Mouse (Mus musculus) hindbrain, embryonic 10.5 days (tissue): Measurements from ENCODE around the gene Zfp788. TPM values are rescaled to one million over a fixed set of nuclear protein-coding genes. Genes with fewer than 3 reads are reported as not detected.
"Not testable (repeated sequence)": the region's sequence is repeated elsewhere in the genome, so short reads cannot be mapped to it uniquely, and the experiment has no call there.

ENCODE experiments used
- DNase-seq: peaks from one replicate; pipeline ENCODE4 v3.0.0-alpha.2; 2017; ENCODE audit warnings: low spot score
- H3K27ac ChIP-seq: fragments of 300-500 bp; sonication (generic); 2 replicates; pipeline ENCODE4 v1.5.1; 2016; ENCODE audit warnings: mild to moderate bottlenecking, moderate library complexity
- H3K27me3 ChIP-seq: fragments of 300-500 bp; sonication (generic); 2 replicates; pipeline ENCODE4 v1.6.1; 2016; ENCODE audit warnings: mild to moderate bottlenecking; ENCODE audit not compliant: poor library complexity, insufficient read depth, severe bottlenecking
- H3K36me3 ChIP-seq: fragments of 300-500 bp; sonication (generic); 2 replicates; pipeline ENCODE4 v1.6.1; 2016; ENCODE audit warnings: mild to moderate bottlenecking, moderate library complexity
- H3K4me1 ChIP-seq: fragments of 300-500 bp; sonication (generic); replicated peaks from 2 replicates; pipeline ENCODE4 v1.6.1; 2016; ENCODE audit warnings: mild to moderate bottlenecking
- H3K4me3 ChIP-seq: fragments of 300-500 bp; sonication (generic); 2 replicates; pipeline ENCODE4 v1.5.1; 2016; ENCODE audit warnings: mild to moderate bottlenecking, moderate library complexity
- H3K9me3 ChIP-seq: fragments of 300-500 bp; sonication (generic); 2 replicates; pipeline ENCODE4 v1.6.1; 2016; ENCODE audit warnings: mild to moderate bottlenecking, moderate library complexity
- WGBS: fragments of 180-500 bp; shearing (Covaris S2); methylation state at CpG from one replicate; pipeline ENCODE4 v1.1.7; 2016; 5-methylcytosine and 5-hydroxymethylcytosine counted together
- polyA plus RNA-seq: library from polyadenylated mRNA; unstranded; fragments of >200 nt; fragmentation: Nextera tagmentation; extraction: Ambion mirVana; gene quantifications from 2 replicates; pipeline ENCODE4 v1.2.1, GENCODE M21; 2016

Gene Zfp788
- 9.7 and 13.8 TPM in 2 replicates for polyA plus RNA-seq

DNA sequence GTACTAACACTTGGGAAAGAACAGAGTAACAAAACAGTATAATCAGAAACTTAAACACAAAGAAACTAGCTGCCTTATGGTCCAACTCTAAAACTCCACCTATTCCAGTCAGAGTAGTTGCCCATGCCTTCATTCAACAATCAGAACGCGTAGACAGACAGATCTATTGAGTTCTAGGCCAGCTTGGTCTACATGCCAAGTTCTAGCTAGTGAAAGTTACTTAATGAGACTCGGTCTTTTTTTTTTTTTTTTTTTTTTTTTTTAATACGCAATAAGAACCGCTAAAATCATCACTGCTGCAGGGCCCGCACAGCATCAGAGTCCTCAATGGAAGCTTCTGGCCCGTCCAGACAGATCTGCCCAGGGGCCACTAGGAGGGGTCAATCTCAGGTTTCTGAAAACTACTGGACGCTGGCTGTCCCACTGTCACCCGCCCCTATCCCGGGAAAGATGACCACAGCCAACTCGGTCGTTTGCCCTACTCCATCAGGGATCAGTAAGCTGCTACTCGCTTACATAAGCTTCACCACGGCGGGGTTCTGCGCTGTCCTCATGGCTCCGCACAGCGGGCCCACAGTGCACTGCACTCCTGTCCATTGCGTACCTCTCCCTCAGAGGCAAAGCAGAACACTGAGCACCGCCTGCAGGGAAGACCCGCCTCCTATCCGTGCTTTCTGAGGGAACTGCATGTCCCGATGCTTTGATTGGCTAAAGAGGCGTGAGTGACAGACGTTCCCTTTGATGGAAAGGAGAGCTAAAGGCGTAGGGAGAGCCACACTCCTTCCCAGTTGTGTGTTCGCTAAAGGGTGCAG lies at the start of gene Zfp788:
TSS of gene Zfp788 (plus strand) at position 795 of the 812 bp plus-strand sequence.
- H3K27ac ChIP-seq: peak within 1 kb of the TSS; percentile 94
- H3K4me3 ChIP-seq: peak within 1 kb of the TSS; percentile 68
- WGBS: 1% methylated on average over 27 of the region's 27 CpGs
- peaks cover 23% of the 10 kb centered on the region for H3K9me3 ChIP-seq
- H3K4me1 ChIP-seq: peaks cover 4% of the 10 kb centered on the region; the same call in 1 of the 2 replicates
- peak; percentile 92 for DNase-seq
- H3K36me3 ChIP-seq: peaks cover 46% of the 10 kb centered on the region
- H3K27me3 ChIP-seq: no peaks in the 10 kb centered on the region

GRCm38 (mm10) chr7:41587831-41588230 lies 45.2 kb upstream of the Zfp788 start:
- H3K36me3 ChIP-seq, DNase-seq, H3K27ac ChIP-seq: not testable (repeated sequence)

DNA sequence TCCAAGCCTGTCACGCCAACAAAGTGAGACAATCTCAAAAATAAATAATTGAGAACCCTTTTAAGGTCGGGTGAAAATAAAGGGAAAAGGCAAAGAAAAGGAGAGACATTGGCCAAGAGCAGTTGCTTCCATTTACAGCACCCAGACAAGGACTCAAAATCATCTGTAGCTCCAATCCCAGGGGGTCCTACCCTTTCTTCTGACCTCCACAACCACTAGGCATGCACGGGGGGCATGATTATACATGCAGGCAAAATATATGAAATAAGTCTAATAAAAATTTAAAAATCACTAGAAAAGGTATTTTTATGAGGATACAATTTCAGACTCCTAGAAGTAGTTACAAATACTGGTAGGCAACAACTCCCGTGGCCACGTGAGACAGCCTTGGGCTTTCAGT lies 34.4 kb upstream of the Zfp788 start:
- no peak for DNase-seq
- Histone ChIP-seq H3K27me3 (no peaks in the 10 kb centered on the region), H3K27ac (peak overlapping the region; percentile 82), H3K4me1 (0 out of 2 replicates have a peak, but pooled peaks cover 7% of the 10 kb centered on the region), H3K9me3 (no peaks in the 10 kb centered on the region), H3K4me3 (peak overlapping the region; percentile 66), H3K36me3 (peaks cover 13% of the 10 kb centered on the region)
- 50% methylated on average over 5 of the region's 5 CpGs for WGBS

More at GRCm38 (mm10) chr7:41587831-41588230, 45.2 kb upstream of the Zfp788 start:
- peaks cover 36% of the 10 kb centered on the region for H3K9me3 ChIP-seq
- not testable (repeated sequence) for H3K27me3 ChIP-seq, H3K4me3 ChIP-seq, H3K4me1 ChIP-seq

DNA sequence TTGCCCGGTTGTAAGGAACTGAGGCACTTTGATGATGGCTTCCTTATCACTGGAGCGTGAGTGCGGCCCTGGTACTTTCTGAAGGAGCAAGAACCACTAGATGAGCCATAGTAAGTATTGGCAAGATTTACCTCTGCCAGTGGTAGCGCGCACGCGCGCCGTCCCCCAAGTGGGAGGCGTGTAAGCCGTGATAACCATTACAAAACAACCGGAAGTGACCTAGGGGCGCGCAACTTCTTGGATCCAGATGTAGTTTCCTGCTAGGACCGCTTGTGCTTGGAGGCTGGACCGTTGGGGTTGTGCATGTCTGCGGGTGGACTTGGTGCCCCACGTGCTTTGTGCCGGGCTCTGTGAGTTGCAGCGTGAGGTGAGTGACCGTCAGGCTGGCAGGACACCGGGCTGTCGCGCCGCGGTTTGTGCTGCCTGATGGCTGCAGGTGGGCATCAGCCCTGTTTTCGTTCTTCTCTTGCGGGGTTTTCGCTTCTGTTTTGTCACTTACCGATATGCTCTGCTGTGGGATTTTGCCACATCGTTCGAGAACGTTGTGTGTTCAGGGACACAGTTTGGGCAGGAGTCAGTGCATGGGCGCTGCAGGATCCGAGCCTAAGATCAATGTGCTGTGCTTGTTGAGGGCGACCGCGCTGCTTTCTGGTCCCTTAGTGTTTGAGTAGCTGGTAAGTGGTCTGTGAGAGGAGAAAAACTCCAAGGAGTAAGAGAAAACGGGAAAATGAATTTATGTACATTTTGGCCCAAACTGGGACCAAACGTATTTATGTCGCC lies 33.8 kb upstream of the Zfp788 start, which contains the start of gene 2610021A01Rik:
TSS of gene 2610021A01Rik (plus strand) at position 197 of the 780 bp plus-strand sequence.
- Histone ChIP-seq H3K4me1 (0 out of 2 replicates have a peak, but pooled peaks cover 7% of the 10 kb centered on the region), H3K9me3 (no peaks in the 10 kb centered on the region), H3K4me3 (peak within 1 kb of the TSS; percentile 66), H3K27ac (peak within 1 kb of the TSS; percentile 82), H3K36me3 (peaks cover 18% of the 10 kb centered on the region), H3K27me3 (no peaks in the 10 kb centered on the region)
- DNase-seq: peak; percentile 92
- WGBS: under 1% methylated on average over 41 of the region's 41 CpGs

DNA sequence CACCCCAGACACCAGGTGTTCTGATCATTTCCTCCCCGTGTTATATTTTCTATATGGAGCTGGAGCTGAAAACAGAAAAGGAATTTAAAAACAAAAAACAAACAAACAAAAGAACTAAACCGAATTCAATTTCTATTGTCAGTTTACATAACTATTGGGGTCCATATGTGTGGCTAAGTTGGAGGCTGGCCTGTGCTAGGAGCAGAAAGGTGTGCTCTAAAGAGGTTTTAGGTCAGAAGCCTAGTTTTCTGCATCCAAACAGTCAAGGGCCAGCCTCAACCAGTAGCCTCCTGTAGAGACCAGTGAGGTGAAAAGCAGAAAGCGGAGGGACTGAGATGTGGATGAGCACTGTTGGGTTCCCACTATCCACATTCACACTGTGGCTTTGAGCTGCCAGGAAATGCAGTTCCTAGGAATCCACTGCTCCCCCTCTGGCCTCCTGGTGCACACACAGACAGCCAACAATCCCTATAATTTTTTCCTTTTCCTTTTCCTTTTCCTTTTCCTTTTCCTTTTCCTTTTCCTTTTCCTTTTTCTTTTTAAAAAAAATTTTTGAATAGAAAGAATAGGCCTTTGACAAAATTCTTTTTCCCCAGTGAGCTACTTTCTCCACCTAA lies 33.0 kb upstream of the Zfp788 start:
- DNase-seq: peak; percentile 2
- Histone ChIP-seq H3K27ac (peak overlapping the region; percentile 82), H3K9me3 (no peaks in the 10 kb centered on the region), H3K4me1 (0 out of 2 replicates have a peak, but pooled peaks cover 7% of the 10 kb centered on the region), H3K27me3 (no peaks in the 10 kb centered on the region), H3K4me3 (peak overlapping the region; percentile 66), H3K36me3 (peaks cover 25% of the 10 kb centered on the region)
- 17% methylated on average over 3 of the region's 3 CpGs for WGBS

DNA sequence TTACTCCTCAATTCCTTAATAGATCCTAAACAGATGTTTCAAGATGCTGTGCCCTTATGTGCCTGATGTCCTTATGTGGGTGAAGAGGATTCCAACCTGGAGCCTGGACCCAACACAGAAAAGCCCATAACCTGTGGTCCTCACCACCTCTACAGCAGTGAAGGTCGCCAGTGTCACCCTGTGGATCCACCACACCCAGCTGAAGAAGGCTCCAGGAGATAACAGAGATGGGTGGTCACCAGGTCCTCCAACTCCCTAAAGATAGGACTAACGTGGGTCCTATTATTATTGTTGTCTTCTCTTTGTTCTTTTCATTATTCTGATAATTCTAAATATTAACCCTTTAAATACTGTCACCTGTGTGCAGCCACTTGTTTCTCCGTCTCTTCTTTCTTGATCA lies 21.3 kb upstream of the Zfp788 start:
- 89% methylated on average over 3 of the region's 3 CpGs for WGBS
- Histone ChIP-seq H3K27me3 (no peaks in the 10 kb centered on the region), H3K36me3 (peaks cover 61% of the 10 kb centered on the region), H3K9me3 (peaks cover 5% of the 10 kb centered on the region; the same call in 1 of the 2 replicates), H3K4me3 (no peak overlapping the region), H3K27ac (no peak overlapping the region), H3K4me1 (no peaks in the 10 kb centered on the region)
- DNase-seq: no peak

GRCm38 (mm10) chr7:41616241-41616640 lies 16.8 kb upstream of the Zfp788 start:
- not testable (repeated sequence) for DNase-seq, H3K27me3 ChIP-seq, H3K4me1 ChIP-seq, H3K27ac ChIP-seq, H3K9me3 ChIP-seq, H3K4me3 ChIP-seq
- 94% methylated on average over 1 of the region's 1 CpGs for WGBS
- H3K36me3 ChIP-seq: peaks cover 73% of the 10 kb centered on the region

DNA sequence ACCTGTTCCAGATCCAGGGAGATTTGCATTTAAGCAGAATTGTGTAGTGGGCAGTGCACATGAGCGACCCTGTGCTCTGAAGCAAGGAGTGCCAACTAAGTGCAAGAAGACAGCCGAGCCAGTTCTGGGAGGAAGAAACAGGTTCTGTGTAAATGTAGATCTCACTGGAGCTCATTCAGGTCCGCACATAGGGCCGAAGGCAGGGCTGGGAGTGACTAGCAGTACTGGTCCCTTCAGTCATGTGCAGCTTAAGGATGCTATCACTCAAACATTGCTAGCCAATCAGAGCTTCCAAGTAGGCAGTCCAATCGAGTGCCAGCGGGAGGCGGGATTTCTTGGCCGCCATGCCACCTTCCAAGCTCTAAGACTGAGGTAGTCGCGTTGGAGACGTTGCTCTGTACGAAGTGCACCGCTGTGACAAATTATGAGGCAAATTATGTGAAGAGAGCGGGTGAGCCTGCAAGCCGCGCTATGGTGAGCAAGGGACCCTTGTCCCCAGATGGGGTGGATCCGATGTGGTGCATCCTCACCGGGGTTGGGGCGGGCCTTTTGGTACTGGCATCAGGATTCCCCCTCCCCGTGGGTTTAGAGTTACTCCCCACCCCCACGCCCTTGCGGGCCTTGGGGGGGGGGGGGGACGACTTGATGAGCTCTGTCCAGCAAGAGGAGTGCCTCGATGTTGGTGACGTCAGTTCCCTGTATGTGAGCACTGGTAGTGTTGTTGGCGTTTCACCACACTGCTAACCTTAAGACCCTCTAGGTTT lies 400 bp downstream of the Zfp788 start:
- Histone ChIP-seq H3K27me3 (no peaks in the 10 kb centered on the region), H3K9me3 (peaks cover 26% of the 10 kb centered on the region), H3K36me3 (peaks cover 47% of the 10 kb centered on the region), H3K27ac (peak overlapping the region; percentile 94), H3K4me1 (peaks cover 4% of the 10 kb centered on the region; the same call in 1 of the 2 replicates), H3K4me3 (peak overlapping the region; percentile 68)
- DNase-seq: peak; percentile 89
- WGBS: under 1% methylated on average over 26 of the region's 26 CpGs

DNA sequence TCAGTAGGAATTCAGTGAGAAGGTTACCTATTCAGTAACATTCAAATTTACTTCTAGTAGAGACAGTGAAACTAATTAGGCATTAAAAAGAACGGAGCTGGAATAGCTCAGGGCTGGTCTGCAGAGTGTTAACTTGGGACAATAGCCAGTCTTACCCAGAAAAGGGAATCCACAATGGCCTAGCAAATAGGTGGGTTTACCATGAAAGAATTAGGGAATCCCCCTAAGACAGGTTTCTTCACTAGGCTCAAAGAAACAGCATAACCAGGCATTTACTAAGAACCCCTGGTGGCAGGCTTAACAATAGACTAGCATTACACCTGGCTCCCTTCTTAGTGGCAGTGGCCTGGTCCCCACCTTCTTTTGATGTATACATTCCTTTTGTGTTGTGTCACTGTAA lies 41.3 kb downstream of the Zfp788 start:
- H3K27ac ChIP-seq: not testable (repeated sequence)

More for the DNA sequence above, 41.3 kb downstream of the Zfp788 start:
- whole genome bisulfite sequencing: 60% methylated on average over 1 of the region's 1 CpGs
- not testable (repeated sequence) for H3K4me1 ChIP-seq, DNase-seq, H3K36me3 ChIP-seq, H3K27me3 ChIP-seq, H3K4me3 ChIP-seq
- H3K9me3 ChIP-seq: peaks cover 17% of the 10 kb centered on the region

Other genes starting within 250 kb of the Zfp788 start
- 8.6 and 12.2 TPM in 2 replicates for gene AI987944, start 239.8 kb upstream of the Zfp788 start, polyA plus RNA-seq
- 0.15 and 0.17 TPM in 2 replicates for gene Vmn2r57, start 184.5 kb upstream of the Zfp788 start, polyA plus RNA-seq
- gene Gm20449, start 133.8 kb upstream of the Zfp788 start, polyA plus RNA-seq: 0.05 TPM in 1 of 2 replicates, not detected in the other
- 7.7 and 11.3 TPM in 2 replicates for gene AW146154, start 133.3 kb upstream of the Zfp788 start, polyA plus RNA-seq
- not detected in 2 replicates for gene Gm6871, start 59.5 kb upstream of the Zfp788 start, polyA plus RNA-seq
- gene 2610021A01Rik, start 34.0 kb upstream of the Zfp788 start, polyA plus RNA-seq: 10.2 and 13.8 TPM in 2 replicates
- gene Vmn2r58, start 239.5 kb downstream of the Zfp788 start, polyA plus RNA-seq: not detected in 2 replicates